Mouse (Mus musculus): Measurements from ENCODE around the gene Trim50. TPM values are rescaled to one million over a fixed set of nuclear protein-coding genes. Genes with fewer than 3 reads are reported as not detected.

Gene Trim50
- not detected for total RNA-seq (2022)

- no peak for DNase-seq (ENCODE audit: low spot score in 2 of 2)
These were observed at the start of gene Trim50 for GRCm38 (mm10) chr5:135352995-135353394. Gene Trim50, plus strand, starts transcription at chr5:135353295.

GRCm38 (mm10) chr5:135306321-135306965 is 46.7 kb upstream of the Trim50 start:
- DNase-seq (ENCODE audit: low spot score in 2 of 2) = no peak

- no peak for DNase-seq (ENCODE audit: low spot score in 2 of 2)
These were observed 36.9 kb upstream of the Trim50 start for GRCm38 (mm10) chr5:135316177-135316576.

GRCm38 (mm10) chr5:135319856-135320255 is 33.2 kb upstream of the Trim50 start:
- no peak for DNase-seq (ENCODE audit: low spot score in 2 of 2)

GRCm38 (mm10) chr5:135322197-135322596 is 30.9 kb upstream of the Trim50 start:
- DNase-seq (ENCODE audit: low spot score in 2 of 2) = no peak

- DNase-seq (ENCODE audit: low spot score in 2 of 2) = no peak
These were observed 26.9 kb upstream of the Trim50 start for GRCm38 (mm10) chr5:135326121-135326659.

GRCm38 (mm10) chr5:135329471-135329870 is 23.6 kb upstream of the Trim50 start:
- no peak for DNase-seq (ENCODE audit: low spot score in 2 of 2)

- DNase-seq (ENCODE audit: low spot score in 2 of 2) = no peak
These were observed 22.9 kb upstream of the Trim50 start for GRCm38 (mm10) chr5:135330201-135330600.

GRCm38 (mm10) chr5:135331161-135331560 is 21.9 kb upstream of the Trim50 start:
- no peak for DNase-seq (ENCODE audit: low spot score in 2 of 2)

GRCm38 (mm10) chr5:135337575-135337974 is 15.5 kb upstream of the Trim50 start:
- no peak for DNase-seq (ENCODE audit: low spot score in 2 of 2)

GRCm38 (mm10) chr5:135345989-135346388 is 7.1 kb upstream of the Trim50 start:
- no peak for DNase-seq (ENCODE audit: low spot score in 2 of 2)

- no peak for DNase-seq (ENCODE audit: low spot score in 2 of 2)
These were observed 6.7 kb upstream of the Trim50 start for GRCm38 (mm10) chr5:135346430-135346829.

- DNase-seq (ENCODE audit: low spot score in 2 of 2) = no peak
These were observed 5.5 kb upstream of the Trim50 start for GRCm38 (mm10) chr5:135347511-135348011.

GRCm38 (mm10) chr5:135349862-135350261 is 3.2 kb upstream of the Trim50 start, which contains the start of gene Fkbp6:
Gene Fkbp6, minus strand, starts transcription at chr5:135350044.
- no peak for DNase-seq (ENCODE audit: low spot score in 2 of 2)

- DNase-seq (ENCODE audit: low spot score in 2 of 2) = no peak
These were observed 1.5 kb upstream of the Trim50 start for GRCm38 (mm10) chr5:135351606-135352005.

GRCm38 (mm10) chr5:135353564-135353963 is 469 bp downstream of the Trim50 start:
- no peak for DNase-seq (ENCODE audit: low spot score in 2 of 2)

GRCm38 (mm10) chr5:135356090-135356489 is 3.0 kb downstream of the Trim50 start:
- DNase-seq (ENCODE audit: low spot score in 2 of 2) = no peak

- DNase-seq (ENCODE audit: low spot score in 2 of 2) = peak; percentile 54 to 61
These were observed 4.5 kb downstream of the Trim50 start for GRCm38 (mm10) chr5:135357556-135357955.

GRCm38 (mm10) chr5:135359772-135360171 is 6.7 kb downstream of the Trim50 start:
- no peak for DNase-seq (ENCODE audit: low spot score in 2 of 2)

- no peak for DNase-seq (ENCODE audit: low spot score in 2 of 2)
These were observed 9.5 kb downstream of the Trim50 start for GRCm38 (mm10) chr5:135362572-135362971.

GRCm38 (mm10) chr5:135363540-135363939 is 10.4 kb downstream of the Trim50 start:
- DNase-seq (ENCODE audit: low spot score in 2 of 2) = no peak

- DNase-seq (ENCODE audit: low spot score in 2 of 2) = no peak
These were observed 14.7 kb downstream of the Trim50 start for GRCm38 (mm10) chr5:135367841-135368240.

- no peak for DNase-seq (ENCODE audit: low spot score in 2 of 2)
These were observed 15.2 kb downstream of the Trim50 start for GRCm38 (mm10) chr5:135368312-135368711.
